Mouse (Mus musculus): ENCODE data around the gene Mxra7.
"Not testable (repeated sequence)": the region's sequence is repeated elsewhere in the genome, so short reads cannot be mapped to it uniquely, and the experiment has no call there.

Mxra7 gene

DNA sequence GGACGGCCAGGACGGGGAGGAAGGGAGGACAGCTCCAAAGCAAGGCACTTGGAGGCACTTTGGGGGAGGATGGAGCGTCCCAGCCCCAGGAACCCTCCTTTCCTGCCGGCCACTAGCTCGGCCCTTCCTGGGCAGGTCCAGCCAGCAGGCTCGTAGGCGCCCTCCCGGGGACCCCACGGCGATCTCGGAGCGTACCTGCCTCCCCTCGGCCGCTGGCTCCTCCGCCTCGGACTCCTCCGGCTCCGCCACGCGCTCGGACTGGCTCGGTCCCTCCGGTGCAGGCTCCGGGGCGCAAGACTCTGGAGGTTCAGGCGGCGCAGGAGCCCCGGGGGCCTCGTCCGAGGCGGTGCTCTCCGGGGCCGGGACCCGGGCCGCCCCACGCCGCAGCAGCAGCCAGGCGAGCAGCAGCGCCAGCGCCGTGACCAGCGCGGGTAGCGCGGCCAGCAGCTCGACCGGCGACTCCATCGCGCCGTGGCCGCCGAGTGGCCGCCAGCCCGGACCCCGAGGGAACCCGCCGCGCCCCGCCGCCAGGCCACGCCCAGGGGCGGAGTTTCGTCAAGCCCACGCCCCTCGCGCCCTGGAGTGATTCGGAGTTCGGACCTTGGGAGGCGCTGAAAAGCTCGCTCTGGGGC lies at the start of gene Mxra7:
Gene Mxra7, minus strand, starts transcription at position 513 of the 632 bp plus-strand sequence.
- in situ Hi-C loops (cut with MseI, MboI), result no loop called here

DNA sequence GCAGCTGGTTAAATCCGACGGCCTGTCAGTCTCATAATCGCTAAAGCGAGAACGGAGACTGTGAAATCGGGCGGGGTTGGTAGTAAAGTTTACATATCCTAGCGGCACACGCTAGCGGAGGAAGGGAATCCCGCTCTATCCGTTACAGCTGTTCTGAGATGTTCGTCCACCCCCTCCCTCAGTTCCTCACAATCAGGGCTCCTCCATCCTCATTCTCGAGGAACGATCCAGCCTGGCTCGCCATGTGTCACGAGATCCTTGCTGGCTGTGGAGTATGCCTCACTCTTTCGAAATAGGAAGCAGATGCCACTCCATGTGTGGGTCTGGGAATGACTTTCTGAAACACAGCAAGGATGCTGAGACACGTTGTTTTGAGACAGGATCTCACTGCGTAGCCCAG lies 46.1 kb upstream of the Mxra7 start:
- in situ Hi-C loops (cut with MseI, MboI), result no loop called here

DNA sequence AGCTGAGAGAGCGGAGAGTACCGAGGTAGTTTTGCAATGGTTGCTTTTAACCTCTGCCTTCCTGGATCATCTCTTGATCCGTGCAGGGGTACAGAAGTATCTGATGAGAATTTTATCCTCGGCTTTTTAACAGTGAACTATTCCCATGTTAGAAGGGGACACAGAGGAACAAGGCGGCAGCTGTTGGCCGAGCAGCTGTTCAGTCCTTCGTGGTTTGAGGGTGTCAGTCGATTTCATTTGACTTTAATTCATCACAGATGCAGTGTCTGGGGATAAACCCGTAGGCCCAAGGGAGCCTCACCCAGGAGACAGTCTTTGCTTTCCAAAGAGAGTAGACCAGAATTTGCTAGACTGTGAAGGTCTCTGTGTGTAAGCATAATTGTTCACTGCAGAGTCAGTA lies 43.7 kb upstream of the Mxra7 start:
- in situ Hi-C loops (cut with MseI, MboI), result no loop called here

DNA sequence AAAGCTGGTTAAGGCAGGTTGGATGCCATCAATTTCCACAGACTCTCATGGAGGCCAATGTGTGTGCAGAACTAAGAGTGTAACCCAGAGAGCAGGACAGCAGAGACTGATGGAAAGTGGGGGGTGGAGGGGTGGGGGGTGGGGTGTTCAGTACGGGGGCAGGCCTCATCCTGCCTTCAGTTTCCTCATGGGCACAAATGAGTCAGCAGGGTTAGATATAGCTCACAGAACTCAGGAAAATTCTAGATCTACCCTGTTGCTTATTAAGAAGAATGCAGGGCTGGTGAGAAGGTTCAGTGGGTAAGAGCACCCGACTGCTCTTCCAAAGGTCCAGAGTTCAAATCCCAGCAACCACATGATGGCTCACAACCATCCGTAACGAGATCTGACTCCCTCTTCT lies 41.8 kb upstream of the Mxra7 start:
- in situ Hi-C loops (cut with MseI, MboI), result no loop called here

DNA sequence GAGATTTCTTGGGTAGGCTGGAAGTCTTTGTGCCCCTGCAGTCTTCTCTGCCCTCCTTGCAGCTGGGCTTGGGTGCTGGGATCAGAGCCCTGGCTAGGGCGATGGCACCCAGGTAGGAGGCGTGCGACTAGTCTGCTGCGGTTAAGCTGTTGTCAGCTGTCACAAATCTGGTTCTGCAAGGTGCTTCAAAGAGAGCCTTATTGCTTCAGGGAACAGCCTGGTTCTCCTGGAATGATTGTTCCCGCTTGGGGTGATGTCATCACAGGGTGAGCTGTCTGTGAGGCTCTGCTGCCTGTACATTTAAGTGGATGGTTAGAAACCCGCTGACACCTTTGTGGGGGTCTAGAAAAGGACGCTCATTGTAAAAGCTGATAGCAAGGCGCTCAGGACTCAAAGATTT lies 41.4 kb upstream of the Mxra7 start:
- in situ Hi-C loops (cut with MseI, MboI), result no loop called here

DNA sequence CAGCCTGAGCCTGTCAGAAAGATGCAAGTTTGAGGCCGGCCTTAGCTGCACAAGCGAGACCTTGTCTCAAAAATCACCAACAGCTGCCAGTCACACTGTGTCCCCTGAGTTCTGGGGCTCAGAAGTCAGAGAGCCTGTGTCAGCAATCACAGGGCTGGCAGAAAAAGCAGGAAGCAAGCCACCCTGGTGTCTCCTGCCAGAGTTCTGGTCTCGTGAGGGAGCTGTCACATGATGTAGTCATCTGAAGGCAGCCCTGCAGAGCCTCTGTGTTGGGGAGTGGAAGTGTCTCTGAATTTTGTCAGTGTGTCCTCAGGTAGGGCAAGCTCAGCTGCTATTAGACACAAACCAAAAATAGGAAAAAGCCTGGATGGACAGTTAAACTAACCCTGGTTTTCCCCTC lies 40.3 kb upstream of the Mxra7 start:
- in situ Hi-C loops (cut with MseI, MboI), result no loop called here

DNA sequence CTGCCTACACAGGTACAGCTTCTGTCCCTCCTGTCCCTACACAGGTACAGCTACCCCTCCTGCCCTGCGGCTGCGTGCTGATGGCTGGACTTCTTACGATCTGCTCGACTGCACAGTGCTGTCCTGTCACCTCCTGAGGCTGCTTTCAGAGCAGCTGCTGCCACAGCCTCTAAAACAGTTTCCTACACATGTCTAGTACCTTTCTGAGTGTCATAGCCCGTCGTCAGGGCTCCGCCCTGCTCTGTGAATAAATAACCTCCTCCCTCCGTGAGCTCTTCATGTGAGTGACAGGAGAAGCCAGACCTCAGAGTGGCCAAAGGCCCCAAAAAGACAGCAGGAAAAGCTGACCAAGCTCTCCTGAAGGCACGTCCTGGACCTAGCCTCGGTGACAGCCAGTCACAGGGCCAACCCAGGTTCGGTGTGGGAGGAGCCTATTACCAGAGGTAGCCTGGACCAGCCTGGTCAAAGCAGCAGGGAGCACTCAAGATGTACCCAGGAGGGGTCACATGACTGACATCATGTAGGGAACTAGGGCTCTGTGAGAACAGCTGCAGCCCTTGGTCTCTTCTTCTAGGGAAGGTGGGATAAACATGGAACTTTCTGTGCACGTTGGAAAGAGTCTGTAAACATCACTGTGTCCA lies 38.2 kb upstream of the Mxra7 start:
- in situ Hi-C loops (cut with MseI, MboI), result no loop called here

DNA sequence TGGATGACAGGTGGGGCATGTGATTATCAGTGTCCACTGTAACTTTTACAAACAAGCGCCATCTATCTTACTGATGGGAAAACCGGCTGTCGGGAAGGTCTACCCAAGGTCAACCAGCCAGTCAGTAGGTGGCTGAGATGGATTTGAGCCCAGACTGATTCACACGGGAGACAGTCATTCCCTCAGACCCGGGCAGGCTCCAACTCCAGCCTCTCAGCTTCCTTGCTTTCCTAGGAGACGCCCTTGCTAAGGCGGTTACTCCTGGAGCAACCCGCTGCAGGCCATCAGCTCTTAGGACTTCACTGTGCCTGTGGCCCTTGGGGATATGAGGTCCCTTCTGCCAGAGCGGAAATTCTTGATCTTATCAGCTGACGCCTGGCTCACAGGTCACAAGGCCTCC lies 36.6 kb upstream of the Mxra7 start:
- in situ Hi-C loops (cut with MseI, MboI), result no loop called here

DNA sequence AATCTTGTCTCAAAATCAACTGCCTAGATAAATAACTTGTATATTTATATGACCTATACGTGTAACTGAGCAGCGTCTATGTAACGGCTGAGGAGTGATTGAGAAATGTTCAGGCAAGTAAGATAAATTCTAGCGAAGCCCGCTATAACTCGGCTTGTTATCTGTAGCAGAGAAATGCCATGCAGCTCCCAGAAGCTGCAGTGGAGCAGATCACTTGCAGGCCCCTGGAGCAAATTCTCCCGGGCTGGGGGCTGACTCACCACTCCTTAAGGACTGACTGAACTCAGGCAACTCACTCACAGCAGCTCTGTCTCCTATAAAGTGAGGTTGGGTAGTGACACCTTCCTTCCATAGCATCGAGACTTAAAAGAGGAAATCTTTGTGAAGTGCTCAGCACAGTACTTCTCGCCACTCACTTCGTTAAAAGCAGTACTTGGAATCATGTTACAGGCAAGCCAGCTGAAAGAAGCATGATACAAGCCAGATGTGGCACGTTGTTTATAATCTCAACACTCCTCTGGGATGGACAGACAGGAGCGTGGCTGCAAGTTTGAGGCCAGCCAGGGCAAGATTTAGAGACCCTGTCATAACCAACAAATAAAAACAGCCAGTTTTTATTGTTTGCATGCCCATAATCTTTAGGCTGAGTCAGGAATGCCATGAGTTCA lies 29.5 kb upstream of the Mxra7 start:
- in situ Hi-C loops (cut with MseI, MboI), result no loop called here

DNA sequence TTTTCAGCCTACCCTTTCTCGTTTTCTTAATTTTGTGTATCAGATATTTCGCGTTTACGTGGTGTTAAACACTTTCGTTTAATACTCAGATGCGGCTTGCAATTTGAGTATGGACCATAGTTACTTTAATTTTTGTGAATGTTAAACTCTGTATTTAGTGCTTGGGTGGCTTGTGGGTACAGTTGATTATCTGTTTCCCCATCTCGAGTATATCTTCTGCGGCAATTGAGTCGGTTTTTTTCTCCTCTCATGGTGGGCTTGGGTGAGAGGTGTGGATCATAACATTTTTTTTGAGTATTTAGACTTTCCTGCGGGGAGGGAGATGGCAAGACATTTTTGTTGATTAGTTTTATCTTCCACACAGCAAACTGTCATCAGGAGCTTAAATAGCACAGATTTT lies 26.4 kb upstream of the Mxra7 start:
- in situ Hi-C loops (cut with MseI, MboI), result no loop called here

DNA sequence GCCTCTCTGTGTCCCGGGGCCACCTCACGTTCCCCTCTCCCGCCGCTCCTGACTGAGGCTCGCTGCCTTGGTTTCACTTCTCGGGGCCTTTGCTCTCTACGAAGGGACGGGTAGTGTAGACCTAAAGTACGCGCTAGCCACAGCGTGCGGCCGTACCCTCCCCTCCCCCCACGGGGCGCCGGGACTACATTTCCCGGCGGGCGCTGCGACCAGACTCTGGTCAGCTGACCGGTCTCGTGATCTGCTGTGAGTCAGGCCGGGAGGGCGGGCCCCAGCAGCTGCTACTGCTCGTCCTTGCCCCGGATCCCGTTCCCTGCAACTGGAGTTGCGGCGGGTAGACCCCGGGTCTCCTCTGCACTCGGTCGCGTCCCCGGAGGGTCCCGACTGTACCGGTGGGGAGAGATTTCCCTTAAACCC lies 25.7 kb upstream of the Mxra7 start:
- in situ Hi-C loops (cut with MseI, MboI), result no loop called here

DNA sequence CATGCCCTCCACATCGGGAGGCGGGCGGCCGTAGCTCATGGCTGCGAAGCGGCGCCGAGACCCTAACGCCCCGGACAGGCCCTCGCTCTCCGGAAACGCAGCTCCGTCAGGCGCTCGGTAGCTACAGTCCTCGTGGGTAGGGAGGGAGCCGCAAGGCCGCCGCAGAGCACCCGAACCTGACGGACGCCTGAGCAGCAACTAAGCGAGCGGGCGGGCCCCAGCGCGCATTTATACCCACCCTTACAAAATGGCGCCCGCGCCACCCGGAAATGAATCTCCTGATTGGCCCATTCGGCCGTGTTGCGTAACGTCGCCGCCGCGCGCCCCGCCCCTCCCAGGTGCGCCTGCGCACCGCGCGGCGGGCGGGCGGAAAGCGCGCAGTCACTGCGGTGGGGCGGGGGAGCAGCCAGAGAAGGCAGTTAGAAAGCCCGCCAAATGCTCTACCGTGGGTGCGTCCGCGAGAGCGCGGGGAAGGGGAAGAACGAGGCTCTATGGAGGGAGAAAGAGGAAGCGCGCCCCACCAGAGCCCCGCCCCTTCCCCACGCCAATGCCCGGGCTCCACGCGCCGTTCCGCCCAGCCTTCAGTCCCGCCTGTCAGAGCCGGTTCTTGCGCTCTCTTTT lies 25.2 kb upstream of the Mxra7 start, which contains the start of gene Srsf2:
Gene Srsf2, minus strand, starts transcription at position 204 of the 621 bp plus-strand sequence.
- in situ Hi-C loops (cut with MseI, MboI), result no loop called here

DNA sequence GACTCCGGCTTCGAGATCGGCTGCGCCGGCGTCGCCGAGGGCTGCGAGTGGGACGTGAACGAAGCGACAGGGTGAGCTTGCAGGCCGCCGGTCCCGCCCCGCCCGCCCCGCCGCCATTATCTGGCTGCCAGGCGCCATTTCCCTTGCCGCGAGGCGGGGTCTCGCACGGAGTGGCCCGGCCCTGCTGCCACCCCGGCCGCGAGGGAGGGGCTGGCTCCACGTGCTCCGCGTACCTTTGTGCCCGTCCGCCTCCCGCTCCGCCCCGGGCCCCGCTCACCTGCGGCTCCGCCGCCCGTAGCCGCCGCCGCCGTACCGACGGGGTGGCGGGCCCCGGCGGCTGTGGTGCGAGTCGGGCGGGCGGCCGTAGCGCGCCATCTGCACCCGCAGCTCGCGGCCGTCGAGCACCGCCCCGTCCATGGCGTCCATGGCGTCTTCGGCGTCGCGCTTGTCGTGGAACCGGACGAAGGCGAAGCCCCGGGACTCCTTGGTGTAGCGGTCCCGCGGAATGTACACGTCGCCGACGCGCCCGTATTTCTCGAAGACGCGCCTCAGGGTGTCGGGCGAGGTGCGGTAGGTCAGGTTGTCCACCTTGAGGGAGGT lies 24.5 kb upstream of the Mxra7 start, which contains the start of gene Mfsd11:
Gene Mfsd11, plus strand, starts transcription at position 150 of the 600 bp plus-strand sequence.
- in situ Hi-C loops (cut with MseI, MboI), result no loop called here

DNA sequence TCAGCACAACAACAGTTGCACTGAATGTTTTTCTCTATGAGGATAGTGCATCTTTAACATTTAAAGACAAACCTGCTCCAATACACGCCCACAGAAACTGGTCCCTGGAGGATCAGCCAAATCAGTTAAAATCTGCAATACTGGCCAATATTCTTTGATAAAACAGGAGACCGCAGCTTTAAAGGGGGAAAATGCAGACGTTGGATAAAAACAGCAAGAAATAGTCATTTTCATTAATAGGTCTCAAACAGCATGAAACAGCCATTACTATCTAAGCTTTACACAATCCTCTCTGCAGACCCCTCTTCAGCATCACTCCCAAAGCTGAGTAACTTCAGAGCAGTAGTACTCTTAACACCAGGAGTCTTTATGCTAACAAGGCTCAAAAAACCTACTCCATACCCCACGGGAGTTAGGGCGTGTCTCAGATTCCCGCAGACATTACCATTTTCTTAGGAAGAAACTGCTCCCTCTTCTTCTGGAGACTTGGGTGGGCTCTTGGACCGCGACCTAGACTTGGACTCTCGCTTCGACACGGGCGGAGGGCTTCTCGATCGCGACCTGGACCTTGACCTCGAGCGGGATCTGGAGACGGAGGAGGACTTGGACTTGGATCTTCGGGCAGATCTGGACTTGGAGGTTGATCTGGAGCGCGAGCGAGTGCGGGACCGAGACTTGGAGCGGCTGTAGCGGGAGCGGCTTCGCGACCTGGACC lies 23.9 kb upstream of the Mxra7 start:
- in situ Hi-C loops (cut with MseI, MboI), result no loop called here

DNA sequence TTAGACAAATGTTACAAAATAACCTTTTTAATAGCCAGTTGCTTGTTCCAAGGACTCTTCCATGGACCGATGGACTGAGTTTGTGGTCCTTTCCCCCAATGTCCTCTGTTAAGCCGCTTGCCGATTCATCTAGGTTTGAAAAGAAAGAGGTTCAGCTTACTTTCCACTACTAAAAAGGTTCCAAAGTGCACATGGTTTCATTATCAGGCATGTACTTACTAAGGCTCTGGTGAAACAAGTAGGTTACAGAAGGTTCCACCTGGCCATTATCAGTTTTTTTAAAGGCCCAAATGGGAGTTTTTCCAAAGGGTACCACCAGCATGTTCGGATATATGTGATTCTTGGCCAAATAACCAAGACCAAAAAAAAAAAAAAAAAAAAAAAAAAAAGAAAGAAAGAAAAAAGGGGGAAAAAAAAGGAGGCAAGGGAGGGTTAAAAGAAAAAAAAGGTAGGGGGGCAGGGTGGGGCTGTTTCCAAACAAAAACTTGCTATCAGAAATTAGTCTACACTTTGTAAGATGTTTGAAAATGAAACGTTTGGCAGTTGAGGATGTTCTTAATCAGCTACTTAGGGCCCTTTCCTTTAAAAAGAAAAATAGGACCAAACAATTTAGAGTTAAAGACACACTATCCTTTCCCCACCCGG lies 23.1 kb upstream of the Mxra7 start:
- in situ Hi-C loops (cut with MseI, MboI), result no loop called here

DNA sequence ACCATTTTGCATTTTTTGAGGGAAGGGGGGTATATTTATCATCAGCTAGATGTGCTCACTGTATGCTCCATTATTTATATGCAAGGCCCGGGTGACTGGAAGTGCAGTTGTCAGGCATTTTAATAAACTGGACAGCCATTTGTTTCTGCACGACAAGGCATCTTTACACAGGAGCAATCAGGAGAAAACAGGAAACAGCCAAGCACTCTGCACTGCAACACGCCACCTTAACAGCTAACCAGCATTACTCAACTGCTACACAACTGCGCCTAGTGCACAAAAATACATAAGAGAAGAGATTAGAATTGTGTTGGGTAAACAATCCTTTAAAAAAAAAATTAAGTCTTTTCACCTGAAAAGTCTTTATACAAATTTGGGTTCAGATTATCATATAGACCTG lies 22.2 kb upstream of the Mxra7 start:
- in situ Hi-C loops (cut with MseI, MboI), result no loop called here

DNA sequence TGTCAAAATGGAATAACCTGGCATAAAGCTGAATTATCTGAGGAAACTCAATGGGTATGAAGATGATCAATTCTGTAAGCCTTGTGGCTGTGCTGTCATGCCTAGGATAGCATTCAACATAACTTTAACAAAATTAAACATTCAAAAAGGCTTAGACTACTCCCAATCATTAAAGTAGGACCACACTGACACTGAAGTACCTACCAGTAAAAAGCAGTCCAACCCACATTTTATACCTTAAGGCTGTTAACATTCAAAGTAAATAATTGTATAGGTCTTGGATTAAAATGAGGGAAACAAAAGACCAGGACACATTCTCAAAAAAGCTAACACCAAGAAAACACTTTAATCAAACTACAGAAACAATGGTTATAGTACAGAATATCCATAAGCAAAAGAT lies 21.7 kb upstream of the Mxra7 start:
- in situ Hi-C loops (cut with MseI, MboI), result no loop called here

DNA sequence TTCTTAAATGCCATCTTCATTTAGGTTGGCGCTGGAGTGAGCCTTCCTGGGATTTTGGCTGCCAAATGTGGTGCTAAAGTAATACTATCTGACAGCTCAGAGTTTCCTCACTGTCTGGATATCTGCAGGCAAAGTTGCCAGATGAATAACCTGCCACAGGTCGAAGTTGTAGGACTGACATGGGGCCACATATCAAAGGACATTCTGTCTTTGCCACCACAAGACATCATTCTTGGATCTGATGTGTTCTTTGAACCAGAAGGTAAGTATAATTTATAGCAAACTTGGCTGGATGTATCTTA lies 21.0 kb upstream of the Mxra7 start:
- in situ Hi-C loops (cut with MseI, MboI), result not testable (repeated sequence)

DNA sequence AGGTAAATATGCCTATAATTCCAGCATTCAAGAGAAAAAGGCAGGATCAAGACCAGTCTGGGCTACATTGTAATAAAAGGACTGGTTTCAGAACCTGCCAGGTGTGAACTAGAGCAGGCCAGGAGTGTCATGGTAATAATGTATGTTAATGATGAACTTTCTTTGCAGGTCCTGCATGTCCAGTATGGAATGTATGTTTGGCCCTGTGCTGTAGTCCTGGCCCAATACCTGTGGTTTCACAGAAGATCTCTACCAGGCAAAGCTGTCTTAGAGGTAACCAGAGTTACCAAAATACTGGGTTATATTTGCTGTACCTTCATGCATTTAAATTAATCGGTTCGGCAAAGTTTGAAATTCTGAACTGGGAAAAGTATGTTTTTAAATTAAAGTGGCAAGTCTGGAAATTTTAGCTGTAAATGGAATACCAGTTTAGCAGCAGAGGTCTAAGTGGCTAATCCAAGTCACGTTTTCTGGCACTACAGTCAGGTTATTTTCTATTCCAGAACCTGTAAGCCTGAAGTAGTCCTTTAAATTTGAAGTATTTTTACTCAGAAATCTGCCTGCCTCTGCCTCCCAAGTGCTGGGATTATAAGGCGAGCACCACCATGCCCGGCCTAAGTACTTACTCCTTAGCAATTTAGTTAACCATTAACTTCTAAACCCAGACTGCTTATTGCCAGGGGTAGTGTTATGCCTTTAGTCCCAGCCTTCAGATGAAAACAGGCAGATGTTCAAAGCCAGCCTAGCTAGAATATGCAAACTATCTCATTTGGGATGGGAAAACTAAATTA lies 20.4 kb upstream of the Mxra7 start:
- in situ Hi-C loops (cut with MseI, MboI), result no loop called here

Measured in mouse trophoblast stem cell (cell line).